Mouse (Mus musculus) liver, adult 2 months (tissue): Measurements from ENCODE around the gene Ifit2.

ENCODE experiments used
- CTCF ChIP-seq: fragments of 200-500 bp; IDR thresholded peaks from 2 replicates; pipeline ENCODE4 v1.5.1; 2011; ENCODE audit warnings: low read depth, low read length, control low read depth
- POLR2A ChIP-seq: fragments of 200-500 bp; IDR thresholded peaks from 2 replicates; pipeline ENCODE4 v1.6.1; 2011; ENCODE audit warnings: low read length, control low read depth; ENCODE audit not compliant: insufficient read depth; ENCODE audit errors: extremely low read depth

DNA sequence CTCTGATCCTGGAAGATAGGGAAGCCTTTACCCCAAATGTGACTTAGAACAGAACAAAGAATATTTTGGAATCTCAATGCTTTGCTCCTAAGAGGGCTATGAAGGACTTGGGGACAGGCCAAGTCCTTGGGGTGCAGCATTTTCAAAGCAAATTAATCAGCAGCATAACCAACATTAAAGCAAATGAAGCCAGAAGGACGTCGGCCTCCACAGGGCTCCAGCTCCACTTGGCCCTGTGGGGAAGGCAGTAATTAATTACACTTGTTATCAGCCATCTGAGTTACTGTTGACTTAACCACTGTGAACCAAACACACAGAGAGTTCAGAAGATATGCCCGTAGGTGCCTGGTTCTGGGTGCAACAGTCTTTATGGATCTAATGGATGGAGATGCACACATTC, 31.7 kb upstream of the Ifit2 start:
- TF ChIP-seq POLR2A (no peak), CTCF (no peak)
